Mouse (Mus musculus): ENCODE data around the gene Psmb9. TPM values are rescaled to one million over a fixed set of nuclear protein-coding genes. Genes with fewer than 3 reads are reported as not detected.

Psmb9 gene
- polyA plus RNA-seq (2012), result 0.27 and 0.33 TPM in 2 replicates

DNA sequence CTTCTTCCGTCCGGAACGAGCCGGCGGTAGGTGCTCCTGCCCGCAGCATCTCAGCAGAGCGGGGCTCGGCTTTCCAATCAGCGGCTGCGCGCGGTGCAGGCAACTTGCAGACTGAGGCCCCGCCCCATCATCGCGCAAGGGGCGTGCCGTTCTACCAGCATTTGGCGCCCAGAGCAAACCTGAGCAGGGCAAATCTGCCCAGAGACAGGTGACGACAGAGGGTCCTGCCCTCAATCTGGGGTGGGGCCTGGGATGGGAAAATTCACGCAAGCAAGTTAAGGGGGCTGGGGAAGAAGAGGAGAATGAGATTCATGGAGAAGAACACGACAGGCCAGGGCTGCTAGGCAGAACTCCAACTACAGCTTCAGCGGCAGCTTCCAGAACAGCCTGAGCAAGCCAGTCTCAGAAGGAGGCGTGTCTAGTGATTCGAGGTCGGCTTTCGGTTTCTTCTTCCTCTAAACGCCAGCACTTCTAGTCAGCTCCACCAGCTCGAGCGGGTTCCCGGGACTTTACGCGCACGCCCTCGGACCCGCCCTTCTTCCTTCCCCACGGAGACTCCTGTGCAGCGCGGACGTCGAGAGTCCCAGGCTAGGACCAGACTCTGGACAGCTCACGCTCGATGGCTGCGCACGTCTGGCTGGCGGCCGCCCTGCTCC is at the start of gene Psmb9, which contains the start of gene Tap1:
Gene Psmb9, minus strand, starts transcription at position 504 of the 656 bp plus-strand sequence.
Gene Tap1, plus strand, starts transcription at position 293 of the 656 bp plus-strand sequence.
- no peak for TF ChIP-seq GATA1 (IDR thresholded peaks at IDR 0.05; ENCODE audit: low read length)

- no peak for TF ChIP-seq GATA1 (IDR thresholded peaks at IDR 0.05; ENCODE audit: low read length)
Observed at GRCm38 (mm10) chr17:34236691-34237090, 49.1 kb upstream of the Psmb9 start.

DNA sequence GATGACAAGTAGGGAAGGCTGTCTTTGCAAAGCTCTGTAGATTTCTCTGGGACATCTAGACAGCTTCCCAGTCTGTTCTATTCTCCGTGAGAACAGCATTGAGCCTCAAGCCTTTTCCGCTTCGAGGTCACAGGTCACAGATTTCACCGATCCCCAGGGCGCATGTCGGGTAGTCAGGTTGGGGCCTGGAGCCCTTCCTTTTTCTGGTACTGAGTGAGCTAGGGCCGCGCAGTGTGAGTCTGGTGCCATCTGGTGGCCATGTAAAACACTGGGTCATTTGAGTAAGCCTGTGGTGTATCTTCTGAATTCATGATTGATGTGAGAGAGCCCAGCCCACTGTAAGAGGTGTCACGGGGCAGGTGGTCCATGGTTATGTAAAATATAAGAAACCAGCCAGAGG is 47.4 kb upstream of the Psmb9 start:
- TF ChIP-seq GATA1 (IDR thresholded peaks at IDR 0.05; ENCODE audit: low read length), result no peak

DNA sequence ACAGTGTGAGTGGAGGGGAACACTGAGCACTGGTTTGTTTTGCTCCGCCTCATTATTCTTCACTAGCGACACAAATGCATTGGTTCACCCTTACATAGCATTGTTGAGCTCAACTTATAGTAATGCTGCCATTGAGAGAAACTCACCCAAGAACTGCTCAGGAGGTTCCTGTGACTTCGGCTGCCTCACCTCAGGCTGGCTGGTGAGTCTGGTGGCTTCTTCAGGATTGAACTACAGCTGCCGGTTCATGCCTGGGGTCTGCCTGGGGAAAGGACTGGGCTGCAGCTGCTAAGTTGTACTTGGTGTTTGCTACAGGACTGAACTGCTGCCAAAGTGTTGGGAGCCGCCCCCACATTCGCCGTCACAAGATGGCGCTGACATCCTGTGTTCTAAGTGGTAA is 37.9 kb upstream of the Psmb9 start:
- TF ChIP-seq GATA1 (IDR thresholded peaks at IDR 0.05; ENCODE audit: low read length), result no peak

DNA sequence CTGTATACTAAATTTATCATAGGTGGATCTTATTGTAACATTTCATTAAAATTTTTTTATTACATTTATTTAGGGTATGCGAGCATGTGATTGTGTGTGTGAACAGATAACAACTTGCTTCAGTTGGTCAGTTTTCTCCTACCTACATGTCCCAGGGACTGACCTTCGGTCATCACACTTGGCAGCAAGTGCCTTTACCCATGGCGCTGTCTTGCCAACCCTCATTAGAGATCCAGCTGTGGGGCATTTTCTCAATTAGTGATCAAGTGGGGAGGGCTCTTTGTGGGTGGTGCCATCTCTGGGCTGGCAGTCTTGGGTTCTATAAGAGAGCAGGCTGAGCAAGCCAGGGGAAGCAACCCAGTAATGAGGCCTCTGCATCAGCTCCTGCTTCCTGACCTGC is 37.3 kb upstream of the Psmb9 start:
- no peak for TF ChIP-seq GATA1 (IDR thresholded peaks at IDR 0.05; ENCODE audit: low read length)

GRCm38 (mm10) chr17:34218675-34219074 is 31.1 kb upstream of the Psmb9 start:
- TF ChIP-seq GATA1 (IDR thresholded peaks at IDR 0.05; ENCODE audit: low read length), result no peak

- no peak for TF ChIP-seq GATA1 (IDR thresholded peaks at IDR 0.05; ENCODE audit: low read length)
Observed at GRCm38 (mm10) chr17:34217986-34218385, 30.4 kb upstream of the Psmb9 start.

- TF ChIP-seq GATA1 (IDR thresholded peaks at IDR 0.05; ENCODE audit: low read length), result no peak
Observed at GRCm38 (mm10) chr17:34217216-34217928, 29.8 kb upstream of the Psmb9 start.

- TF ChIP-seq GATA1 (IDR thresholded peaks at IDR 0.05; ENCODE audit: low read length), result no peak
Observed at GRCm38 (mm10) chr17:34215176-34215575, 27.6 kb upstream of the Psmb9 start.

- TF ChIP-seq GATA1 (IDR thresholded peaks at IDR 0.05; ENCODE audit: low read length), result no peak
Observed at GRCm38 (mm10) chr17:34213936-34214335, 26.4 kb upstream of the Psmb9 start.

GRCm38 (mm10) chr17:34211746-34212365 is 24.3 kb upstream of the Psmb9 start:
- no peak for TF ChIP-seq GATA1 (IDR thresholded peaks at IDR 0.05; ENCODE audit: low read length)

GRCm38 (mm10) chr17:34210599-34210998 is 23.0 kb upstream of the Psmb9 start:
- peak; percentile 91 for TF ChIP-seq GATA1 (IDR thresholded peaks at IDR 0.05; ENCODE audit: low read length)

GRCm38 (mm10) chr17:34209680-34210079 is 22.1 kb upstream of the Psmb9 start:
- no peak for TF ChIP-seq GATA1 (IDR thresholded peaks at IDR 0.05; ENCODE audit: low read length)

DNA sequence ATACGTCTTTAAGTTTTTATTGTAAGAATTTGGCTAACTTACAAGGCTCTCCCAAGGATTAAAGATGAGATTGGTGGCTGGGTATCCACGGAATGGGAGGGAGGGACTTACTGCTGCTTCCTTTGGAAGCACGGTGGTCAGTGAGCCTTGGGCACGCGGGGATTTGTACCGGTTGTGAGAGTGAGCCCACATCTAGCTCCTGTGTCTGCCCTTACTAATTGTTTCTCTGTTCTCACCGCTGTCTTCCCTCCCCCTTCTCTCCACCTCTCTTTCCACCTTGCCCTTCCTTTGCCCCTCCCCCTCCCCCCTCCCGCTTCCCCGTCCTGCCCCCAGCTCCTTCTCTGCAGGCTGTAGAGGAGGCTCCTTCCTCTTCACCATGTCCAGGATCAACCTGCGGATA is 20.9 kb upstream of the Psmb9 start:
- no peak for TF ChIP-seq GATA1 (IDR thresholded peaks at IDR 0.05; ENCODE audit: low read length)

DNA sequence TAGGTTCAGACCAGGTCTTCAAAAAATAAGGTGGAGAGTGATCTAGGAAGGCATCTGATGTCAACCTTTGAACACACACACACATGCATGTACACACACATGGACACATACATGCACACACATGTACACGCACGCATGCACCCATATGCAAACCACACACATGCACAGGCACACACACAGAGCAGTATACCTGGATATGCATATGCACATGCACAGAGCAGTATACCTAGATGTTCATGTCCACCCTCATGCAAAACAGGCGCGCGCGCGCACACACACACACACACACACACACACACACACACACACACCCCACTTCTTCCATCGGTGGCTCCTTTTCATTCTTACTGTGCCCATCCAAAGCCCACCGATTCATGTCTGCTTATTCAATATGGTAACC is 20.3 kb upstream of the Psmb9 start:
- no peak for TF ChIP-seq GATA1 (IDR thresholded peaks at IDR 0.05; ENCODE audit: low read length)

DNA sequence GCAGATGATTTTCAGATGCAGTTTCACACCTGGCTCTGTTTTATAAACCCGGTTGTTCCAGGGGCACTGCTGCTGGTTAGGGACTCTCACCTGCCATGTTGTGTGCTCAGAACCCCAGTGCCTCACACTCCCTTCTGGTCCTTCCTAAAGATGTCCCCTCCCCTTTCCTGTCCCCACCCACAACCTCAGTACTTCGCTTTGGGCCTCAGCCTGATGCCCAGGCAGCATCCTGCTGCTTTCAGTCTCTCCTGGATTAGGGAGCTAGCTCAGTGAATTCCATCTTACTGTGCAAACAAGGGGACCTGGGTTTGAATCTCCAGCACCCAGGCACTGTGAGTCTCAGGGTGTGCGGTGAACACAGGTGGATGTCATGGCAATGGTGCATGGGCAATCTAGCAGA is 19.9 kb upstream of the Psmb9 start:
- TF ChIP-seq GATA1 (IDR thresholded peaks at IDR 0.05; ENCODE audit: low read length), result no peak

- TF ChIP-seq GATA1 (IDR thresholded peaks at IDR 0.05; ENCODE audit: low read length), result no peak
Observed at GRCm38 (mm10) chr17:34206731-34207130, 19.2 kb upstream of the Psmb9 start.
